Mouse (Mus musculus) kidney, adult 11 months (tissue): Measurements from ENCODE around the gene Ptchd1.
A peak's percentile ranks its signal among the peaks of the same experiment; 100 is the strongest.

Experiments used
- DNase-seq: peaks from one replicate; pipeline ENCODE4 v3.0.0; 2022

The Ptchd1 gene

DNA sequence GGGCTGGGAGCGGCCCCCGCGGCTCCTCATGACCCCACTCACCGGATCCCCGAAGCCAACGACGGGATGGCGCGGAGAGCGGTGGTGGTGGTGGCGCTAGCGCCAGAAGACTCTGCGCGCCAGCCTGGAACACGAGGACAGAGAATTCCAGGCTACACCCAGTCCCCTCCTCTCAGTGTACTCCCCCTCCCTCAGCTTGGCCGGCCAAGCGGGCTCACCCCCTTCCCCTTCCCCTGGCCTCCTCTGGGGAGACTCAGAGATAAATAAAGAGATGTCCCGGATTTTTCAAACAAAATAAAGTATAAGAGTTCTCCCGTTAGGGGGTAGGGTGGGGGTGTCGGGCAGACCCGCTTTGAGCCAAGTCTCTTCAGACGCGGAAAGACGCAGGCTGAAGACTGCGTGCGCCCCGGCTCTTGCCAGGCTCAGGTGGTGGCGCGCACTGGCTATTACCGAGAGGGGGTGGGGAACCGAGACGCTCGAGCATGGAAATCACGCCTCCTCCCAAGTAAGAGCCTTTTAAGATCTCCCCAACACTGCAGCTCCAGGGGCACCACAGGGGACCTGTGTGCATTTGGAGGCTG is at the start of gene Ptchd1:
Ptchd1 (minus strand) TSS at position 114 of the 581 bp plus-strand sequence.
- DNase-seq: peak; percentile 4

DNA sequence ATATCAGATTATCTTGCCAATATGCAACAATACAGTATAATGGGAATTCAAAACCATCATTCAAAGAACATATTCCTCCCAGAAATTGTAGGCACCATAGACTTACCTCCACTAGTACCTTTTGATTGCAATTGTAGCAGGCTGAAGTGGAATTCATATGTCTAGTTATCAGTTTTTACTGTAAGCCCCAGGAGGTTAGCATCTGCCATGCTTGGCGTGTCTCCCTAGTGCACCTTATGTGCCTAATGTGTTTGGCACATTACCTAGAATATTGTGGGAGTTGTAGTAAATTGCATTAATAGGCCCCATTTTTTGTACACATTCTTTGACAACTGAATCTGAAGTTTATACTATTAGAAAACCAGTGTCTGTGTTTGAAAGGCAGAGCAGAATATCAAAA is 34.4 kb upstream of the Ptchd1 start:
- DNase-seq: no peak

- no peak for DNase-seq
Observed at GRCm38 (mm10) chrX:155645975-155646374, 22.4 kb upstream of the Ptchd1 start.

GRCm38 (mm10) chrX:155643975-155644374 is 20.4 kb upstream of the Ptchd1 start:
- DNase-seq: no peak

DNA sequence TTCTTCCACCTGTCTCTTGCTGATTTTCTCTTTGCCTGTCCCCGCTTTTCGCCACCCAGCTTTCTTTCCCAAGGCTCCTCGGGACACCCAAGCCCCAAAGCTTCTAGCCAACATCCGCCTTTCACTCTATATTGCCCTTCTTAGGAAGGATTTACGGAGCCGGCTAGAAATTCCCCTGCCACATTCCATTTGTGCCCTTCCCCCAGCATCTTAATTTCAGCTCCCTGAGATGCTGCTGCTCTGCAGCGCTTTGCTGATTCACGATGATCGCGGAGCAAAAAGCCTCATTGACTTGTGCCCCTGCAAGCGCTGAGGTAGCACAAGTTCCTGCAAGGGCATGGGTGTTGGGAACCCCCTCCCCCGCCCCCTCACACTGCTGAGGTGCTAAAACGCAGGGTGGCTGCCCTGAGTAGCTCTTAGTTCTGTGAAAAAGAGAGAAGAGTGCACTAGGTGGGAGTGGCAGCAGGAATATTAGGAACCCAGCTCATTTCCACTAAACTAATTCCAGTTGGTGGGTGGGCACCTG is 2.1 kb upstream of the Ptchd1 start:
- DNase-seq: no peak

DNA sequence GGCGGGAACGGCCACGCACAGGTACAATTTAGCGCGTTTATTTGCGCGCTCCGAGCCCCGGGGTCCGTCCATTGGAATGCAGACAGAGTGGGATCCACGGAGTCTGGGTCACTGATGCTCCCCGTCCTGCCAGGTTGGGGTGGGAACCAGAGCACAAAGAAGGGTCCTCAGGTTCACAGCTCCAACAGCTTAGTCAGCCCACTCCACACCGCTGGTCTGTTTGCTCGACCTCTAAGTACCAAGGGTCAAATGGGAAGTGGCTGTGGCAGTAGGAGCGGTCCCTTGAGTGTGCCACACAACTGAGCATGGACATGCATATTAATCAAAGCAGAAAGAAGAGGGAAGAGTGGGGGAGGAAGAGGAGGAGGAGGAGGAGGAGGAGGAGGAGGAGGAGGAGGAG is 1.3 kb upstream of the Ptchd1 start:
- no peak for DNase-seq

- no peak for DNase-seq
Observed at GRCm38 (mm10) chrX:155624341-155624841, 777 bp upstream of the Ptchd1 start, which contains the start of gene Gm15155. Gene Gm15155, plus strand, starts transcription at chrX:155624741.

DNA sequence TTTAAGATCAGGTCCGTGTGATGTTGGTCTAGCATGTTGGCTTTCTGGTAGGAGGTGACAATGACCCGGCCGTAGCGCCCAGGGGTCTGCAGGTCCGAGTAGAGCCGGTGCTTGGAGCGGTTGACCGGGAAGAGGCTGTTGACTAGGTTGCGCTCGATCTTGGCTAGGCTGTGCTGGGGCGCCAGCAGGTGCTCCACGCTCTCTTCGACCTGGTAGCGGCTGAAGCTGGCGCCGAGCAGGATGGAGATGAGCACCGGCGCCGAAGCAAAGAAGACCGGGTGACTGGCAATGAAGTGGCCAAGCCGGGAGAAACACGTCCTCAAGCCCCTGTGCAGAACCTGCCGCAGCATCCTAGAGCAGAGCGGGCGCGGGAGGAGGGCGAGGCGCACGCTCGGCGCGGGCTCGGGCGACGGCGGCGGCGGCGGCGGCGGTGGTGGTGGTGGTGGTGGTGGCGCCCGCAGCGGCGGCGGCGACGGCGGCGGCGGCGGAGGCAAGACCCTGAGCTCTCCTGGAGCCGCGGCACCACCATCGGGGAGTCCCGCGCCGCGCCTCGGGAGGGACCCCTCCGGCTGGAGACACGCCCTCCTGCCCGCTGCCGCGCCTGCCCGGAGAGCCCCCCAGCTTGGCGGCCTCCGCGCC is 534 bp downstream of the Ptchd1 start:
- no peak for DNase-seq

DNA sequence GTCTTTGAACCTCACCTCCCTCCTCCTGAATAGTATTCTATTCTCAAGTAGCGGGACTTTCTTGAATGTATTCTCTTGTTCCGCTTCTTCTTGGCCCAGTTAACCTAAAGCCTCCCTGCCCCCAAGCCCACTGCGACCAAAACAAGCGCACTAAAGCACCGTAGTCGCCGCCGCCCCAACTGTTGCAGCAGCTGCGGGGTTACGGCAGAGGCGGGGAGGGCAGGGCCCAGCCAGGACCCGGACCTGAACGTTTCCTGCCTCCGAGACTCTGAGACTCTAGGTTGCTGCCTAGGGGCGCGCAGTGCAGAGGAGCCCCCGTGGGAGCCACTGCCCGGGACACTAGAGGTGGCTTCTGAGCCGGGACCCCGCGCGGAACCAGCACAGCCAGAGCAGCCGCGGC is 1.1 kb downstream of the Ptchd1 start:
- DNase-seq: no peak

DNA sequence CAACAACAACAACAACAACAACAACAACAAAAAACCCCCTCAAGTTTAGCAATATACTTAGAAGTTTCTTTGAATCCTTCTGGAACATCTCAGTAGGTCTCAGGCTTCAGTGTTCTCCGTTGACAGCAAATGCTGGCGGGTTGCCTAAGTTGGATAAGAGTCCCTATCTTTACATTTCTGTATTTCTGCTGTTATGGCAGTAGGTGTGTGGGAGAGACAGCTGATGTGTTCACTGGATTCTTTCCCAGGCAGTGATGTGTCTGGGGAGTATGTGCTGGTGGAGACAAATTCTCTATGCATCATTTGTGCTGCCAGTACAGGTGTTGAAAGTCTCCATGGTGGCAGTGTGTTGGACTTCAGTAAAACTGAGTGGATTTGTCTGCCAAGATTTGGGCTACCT is 22.4 kb downstream of the Ptchd1 start:
- DNase-seq: no peak

GRCm38 (mm10) chrX:155596390-155596789 is 27.2 kb downstream of the Ptchd1 start:
- no peak for DNase-seq

DNA sequence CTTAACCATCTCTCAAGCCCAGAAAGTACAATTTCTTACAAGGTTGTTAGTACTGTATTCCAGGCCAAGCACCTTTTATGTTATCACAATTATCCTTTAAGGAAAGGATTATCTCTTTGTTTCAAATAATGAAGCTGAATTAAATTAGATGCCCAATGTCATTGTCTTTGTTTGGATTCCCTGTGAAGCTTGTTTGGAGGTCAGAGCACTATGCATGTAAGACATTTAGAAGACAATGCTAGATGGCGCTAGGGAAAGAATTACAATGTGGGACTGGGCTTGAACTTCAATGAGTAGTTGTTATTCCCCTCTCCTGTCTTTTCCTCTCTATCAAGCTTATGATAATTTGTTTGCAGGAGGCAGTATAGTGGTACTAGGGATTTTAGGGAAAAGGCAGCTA is 28.9 kb downstream of the Ptchd1 start:
- no peak for DNase-seq

DNA sequence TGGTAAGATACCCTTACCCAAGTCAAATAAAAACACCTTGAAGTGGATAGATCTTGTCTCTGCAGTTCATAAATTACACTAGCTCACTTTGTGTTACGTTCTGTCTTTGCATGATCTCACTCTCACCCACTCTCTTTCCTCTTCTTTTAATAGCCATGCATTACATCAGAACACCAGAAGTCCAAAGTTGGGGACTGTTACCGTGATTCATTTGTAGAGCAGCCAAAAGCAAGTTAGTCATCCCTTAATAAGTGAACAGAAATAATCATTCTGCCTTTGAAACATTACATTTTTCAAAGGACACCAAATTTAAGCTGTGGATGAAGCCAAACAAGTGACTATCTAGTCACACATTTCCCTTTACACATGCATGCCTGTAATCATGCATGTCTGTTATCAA is 31.1 kb downstream of the Ptchd1 start:
- no peak for DNase-seq

- no peak for DNase-seq
Observed at GRCm38 (mm10) chrX:155591490-155591889, 32.1 kb downstream of the Ptchd1 start.

DNA sequence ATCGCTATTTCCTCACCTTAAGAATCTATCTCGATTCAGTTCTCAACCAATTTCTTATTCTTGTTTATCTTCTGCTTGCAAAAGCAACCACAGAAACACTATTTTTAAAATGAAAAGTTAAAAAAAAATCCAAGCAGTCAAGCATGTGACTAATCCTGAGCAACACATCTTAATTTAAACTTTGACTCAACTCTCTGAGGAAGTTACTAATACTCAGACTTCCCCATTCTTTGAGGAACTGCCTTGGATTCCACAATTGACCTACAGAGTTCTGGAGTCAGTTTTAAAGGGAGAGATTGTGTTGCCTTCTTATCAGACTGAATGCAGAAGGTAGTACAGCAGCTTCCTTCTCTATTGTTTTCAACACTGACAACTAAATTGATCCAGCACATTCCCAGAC is 39.0 kb downstream of the Ptchd1 start:
- DNase-seq: no peak

DNA sequence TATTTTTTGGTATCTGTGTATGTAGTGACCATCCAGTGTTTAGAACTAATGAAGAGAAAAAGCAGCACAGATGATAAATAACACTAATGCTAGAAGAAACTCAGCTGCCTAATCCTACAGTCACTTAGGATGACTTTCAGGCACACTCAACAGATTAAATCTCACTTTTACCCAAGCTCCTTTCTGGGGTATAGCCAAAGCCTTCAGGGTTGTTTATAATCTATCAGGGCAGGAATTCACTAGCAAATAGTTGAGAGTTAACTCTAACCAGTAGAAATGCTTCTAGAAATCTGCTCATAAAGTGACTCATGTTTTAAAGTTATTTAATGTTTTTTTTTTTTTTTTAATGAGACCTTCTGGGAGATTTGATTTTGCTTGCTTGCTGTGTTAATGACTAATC is 43.8 kb downstream of the Ptchd1 start:
- no peak for DNase-seq

GRCm38 (mm10) chrX:155572396-155572795 is 51.2 kb downstream of the Ptchd1 start:
- DNase-seq: no peak

- no peak for DNase-seq
Observed at GRCm38 (mm10) chrX:155543780-155544179, 79.8 kb downstream of the Ptchd1 start.
